Mouse (Mus musculus) CD8-positive naive resting alpha-beta T cell, adult 2 months (primary cell): ENCODE measurements around the gene Arl5c.
A peak's percentile ranks its signal among the peaks of the same experiment; 100 is the strongest.

Source experiments
- DNase-seq, 2 experiments: peaks; one replicate each; pipeline ENCODE4 v3.0.0; 2022; ENCODE audit warnings: low read depth in 2 of 2, low spot score in 2 of 2

The Arl5c gene

DNA sequence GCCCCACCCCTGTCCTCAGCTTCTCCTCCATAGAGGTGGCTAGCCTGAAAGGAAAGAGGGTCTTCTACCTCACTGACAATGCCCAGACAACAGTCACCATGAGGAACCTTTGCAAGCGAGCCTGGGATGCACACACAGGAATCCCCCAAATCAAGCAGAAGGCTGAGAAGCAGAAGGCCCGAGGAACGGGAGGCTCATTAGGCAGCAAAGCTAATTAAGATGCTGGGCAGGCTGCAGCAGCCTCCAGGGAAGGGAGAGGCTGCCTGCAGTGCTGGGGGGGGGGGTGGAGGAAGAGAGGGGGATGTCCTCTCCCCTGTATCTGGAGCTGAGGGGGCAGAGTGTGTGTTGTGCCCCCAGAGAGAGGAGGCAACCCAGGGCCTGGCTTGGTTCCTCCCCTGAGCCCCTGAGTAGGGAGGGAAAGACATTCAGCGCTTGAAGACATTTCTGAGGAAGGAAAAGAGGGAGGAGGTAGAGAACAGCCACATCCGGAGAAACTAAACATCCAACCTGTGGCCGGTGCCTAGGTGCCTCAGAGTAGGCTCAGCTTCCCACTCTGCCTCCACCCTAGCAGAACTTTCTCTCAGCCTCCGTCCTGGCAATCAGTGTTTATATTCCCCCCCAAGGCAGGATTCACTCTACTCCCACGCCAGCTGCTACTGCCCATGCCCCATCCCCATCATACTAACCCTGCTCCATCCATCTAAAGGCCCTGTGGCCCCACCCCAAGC lies 24.1 kb upstream of the Arl5c start:
- no peak for DNase-seq

DNA sequence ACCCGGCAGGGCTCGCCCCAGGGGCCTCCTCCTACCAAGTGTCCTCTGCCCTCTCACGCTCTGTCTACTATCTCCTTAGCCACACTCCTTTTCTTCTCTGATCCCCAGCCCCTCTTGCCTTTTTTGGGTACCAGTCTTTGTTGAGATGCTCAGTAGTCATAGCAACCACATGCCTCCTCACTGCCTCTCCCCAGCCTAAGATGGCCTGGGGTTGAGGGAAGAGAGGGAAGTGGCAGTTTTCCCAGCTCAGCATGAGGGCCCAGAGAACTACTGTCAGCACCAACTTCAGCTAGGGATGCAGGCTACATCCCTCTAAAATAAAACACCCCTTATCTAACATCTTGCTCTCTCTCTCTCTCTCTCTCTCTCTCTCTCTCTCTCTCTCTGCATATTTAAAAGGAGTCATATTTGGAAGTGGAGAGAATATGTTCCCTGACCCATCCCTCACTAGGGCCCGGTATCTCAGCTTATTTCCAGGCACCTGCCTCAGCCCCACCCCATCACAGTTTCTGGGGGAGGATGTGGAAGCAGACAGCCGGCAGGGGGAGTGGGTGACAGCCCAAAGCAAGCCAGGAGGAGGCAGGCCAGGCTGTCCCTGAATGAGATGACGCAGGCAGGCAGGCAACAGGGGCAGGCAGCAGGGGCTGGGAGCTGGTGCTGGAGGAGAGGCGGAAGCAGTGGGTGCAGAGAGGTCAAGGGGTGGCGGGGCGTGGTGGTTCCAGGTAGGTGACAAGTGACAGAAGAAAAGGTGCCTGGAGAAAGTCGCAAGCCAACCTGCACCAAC lies 23.1 kb upstream of the Arl5c start:
- peak; percentile 50 to 63 for DNase-seq

DNA sequence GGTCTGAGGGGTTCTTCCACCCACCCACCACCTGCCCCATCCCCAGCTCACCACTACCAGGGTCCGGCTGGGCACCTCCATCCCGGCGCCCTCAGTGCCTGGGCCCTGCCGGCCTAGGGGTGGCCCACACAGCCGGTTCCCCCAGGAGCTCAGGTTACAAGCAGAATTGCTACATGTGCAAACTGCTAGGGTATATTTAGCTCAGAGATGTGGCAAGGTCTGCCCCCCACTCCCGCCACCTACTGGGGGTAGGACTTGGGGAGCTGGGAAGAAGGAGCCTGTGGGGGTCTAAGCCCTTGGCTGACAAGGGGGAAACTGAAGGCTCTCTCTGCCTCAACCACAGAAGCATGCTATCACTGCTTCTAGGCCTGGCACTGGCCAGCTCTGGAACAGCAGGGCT lies 22.2 kb upstream of the Arl5c start:
- no peak for DNase-seq

DNA sequence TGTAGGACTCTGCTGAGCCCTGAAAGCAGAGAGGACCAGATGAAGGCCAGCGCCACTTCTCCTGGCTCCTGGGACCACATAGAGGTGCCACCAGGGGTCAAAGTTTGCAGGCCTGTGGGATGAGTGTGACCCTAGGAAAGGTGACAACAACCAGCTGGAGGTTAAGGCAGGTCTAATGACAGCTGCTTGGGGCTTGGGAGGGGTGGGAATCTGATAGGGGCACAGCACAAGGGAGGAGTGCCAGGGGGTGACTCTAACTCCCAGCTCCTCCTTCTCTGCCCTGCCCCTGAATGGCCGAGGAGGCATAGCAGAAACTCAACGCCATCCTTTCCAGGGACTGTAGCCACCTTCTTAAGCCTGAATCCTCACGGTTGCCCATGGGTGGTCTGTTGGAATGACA lies 20.8 kb upstream of the Arl5c start:
- no peak for DNase-seq

DNA sequence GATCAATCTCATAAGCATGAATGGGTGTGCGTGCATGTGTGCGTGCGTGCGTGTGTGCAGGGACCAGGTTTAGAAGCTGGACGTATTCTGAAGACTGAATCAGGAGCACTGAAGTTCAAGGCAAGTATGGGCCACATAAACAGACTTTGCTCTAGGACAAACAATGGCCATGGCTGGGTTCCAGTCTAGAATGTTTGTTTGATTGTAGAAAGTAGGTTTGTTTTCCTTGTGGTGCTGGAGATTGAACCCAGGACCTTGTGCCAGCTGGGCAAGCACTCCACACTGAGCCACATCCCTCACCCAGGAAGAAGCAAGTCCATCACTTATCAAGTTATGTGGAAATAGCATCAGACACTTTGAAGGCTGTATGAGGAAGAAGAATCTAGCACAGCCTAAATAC lies 20.2 kb upstream of the Arl5c start:
- DNase-seq: no peak

DNA sequence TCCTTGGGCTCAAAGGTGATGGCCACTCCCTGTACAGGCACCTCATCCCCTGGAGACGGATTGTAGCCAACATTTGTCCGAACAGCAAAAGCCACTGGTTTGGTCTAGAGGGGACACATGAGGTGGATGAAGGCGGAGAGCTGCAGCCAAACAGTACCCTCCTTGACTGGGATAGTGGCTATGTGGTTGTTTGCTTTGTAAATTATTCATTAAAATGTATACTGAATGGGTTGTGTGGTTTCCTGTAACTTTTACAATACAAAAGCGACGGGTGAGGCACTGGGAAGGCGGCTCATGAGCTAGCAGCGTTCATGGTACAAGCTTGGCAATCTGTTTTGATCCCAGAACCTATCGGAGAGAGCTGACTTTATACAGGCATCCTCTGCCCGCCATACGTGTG lies 16.9 kb upstream of the Arl5c start:
- no peak for DNase-seq

DNA sequence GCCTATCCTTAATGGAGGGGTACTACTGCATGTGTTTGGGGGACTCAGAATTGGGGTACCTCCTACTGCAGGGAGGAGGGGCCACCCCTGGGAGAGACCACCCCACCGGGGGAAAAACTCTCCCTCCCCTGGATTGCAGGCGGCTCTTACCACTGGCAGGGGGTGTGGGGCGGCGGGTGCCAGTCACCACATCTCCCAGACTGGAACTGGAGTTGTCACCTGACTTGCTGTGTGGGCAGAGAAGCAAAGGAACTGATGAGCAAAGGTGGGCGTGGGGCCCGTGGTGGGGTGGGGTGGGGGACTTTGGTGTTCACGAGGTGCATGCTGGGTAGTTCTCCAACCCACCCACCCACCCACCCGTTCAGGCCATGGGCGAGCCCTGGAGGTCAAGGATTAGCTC lies 15.7 kb upstream of the Arl5c start:
- no peak for DNase-seq

DNA sequence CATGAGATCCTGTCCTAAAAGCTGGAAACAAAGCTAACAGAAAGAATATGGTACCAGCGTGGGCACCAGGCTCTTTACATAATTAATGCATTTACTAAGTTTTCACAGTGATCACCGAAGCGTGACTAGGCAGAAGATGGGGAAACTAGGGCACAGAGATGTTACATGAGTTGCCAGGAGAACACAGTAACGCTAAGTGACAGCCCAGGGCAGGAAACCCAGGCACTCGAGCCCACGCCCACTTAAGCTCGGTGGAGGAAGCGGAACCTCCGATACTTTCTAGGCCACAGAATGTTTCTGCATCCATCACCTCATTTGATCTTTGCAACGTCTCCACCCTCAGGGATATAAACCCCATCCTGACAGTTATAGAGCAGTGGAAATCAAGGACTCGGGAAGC lies 12.1 kb upstream of the Arl5c start:
- no peak for DNase-seq

DNA sequence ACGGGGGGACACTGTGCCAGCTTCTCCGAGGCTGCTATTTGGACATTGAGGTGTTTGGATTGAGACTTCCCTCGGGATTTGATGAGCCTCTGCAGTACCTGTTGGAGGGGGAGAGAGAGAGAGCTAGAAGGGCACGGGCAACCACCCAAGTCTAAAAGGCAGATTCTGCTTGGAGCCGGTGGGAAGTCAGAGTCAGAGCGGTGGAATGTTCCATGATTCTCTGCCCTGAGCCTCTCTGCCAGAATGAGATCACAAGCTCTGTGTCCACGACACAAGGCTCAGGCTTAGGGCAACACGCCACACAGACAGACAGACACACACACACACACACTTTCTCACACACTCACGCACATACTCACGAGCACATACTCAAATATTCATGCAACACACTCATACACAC lies 9.7 kb upstream of the Arl5c start:
- no peak for DNase-seq

DNA sequence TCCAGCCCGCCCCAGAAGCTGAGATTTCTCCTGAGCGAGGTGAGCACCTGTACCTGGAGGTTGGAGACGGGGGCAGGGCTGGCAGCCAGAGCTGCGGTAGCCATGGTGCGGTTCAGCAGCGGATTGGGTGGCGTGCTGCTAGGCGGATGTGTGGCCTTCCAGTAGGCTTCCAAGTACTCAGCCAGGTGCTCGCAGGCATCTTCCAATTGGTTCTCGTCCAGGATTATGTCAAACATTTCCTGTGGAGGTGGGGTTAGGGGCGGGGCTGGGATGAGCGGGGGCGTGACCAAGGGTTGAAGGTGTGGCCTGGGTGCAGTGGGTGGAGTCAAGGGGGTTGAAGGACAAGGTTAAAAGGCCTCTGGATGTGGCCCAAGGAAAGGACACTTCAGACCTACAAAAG lies 9.1 kb upstream of the Arl5c start:
- no peak for DNase-seq

DNA sequence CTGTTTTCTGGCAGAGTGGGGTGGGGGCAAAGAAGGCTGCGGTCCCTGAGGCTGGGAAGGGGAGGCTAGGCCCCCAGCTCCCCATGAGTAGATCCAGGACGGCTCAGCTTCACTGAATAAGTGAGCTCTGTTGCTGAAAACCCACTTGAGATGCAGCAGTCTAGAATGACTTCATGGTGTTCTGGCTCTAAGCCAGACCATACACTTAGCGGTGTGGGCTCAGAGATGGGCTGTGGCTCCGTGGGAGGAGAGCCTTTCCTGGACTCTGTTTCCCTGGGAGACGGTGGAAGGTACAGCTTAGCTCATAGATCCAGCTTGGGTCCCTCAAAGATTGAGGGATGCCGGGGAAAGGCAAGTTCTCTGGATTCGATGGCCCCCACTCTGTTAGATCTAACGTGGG lies 8.2 kb upstream of the Arl5c start:
- no peak for DNase-seq

DNA sequence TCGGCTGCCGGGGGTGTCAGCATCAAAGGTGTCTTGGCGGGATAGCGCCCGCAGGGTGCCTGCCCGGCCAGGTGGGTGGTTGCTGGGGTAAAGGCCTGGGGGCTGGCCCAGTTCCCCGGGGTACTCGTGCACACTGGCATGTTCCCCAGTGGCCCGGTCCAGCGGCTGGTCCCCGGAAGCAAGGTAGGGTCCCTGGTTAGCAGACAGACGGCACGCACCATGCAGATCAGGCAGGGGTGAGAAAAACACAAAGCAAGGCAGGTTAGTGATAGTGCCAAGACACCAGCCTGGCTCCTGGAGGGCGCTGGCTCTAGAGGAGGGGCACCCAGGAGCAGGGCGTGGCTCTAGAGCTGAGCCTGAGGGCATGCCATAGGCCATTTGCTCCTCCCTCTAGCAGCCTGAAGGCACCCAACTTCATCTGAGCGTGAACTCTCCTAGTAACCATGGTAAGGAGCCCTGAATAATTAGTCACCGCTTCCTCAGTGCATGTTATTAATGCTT lies 7.2 kb upstream of the Arl5c start:
- DNase-seq: no peak

DNA sequence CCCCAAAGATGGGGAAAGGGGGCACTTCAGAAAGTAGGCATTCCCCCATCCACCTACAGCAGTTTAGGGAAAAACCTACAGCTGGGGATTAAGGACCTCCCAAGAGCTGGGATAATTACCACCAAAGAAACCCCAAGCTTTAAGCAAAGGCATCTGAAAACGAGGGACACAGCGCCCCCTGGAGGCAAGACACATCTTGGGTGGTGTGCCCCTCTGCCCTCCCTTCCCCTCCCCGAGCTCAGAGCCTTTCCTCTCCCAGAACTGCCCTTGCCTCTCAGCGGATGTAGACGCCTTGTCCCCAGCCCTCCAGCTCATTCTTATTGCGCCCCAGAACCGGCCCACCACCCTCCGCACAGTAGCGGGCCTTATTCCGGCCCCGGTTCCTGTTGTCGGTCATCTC lies 6.6 kb upstream of the Arl5c start:
- peak; percentile 87 to 93 for DNase-seq

DNA sequence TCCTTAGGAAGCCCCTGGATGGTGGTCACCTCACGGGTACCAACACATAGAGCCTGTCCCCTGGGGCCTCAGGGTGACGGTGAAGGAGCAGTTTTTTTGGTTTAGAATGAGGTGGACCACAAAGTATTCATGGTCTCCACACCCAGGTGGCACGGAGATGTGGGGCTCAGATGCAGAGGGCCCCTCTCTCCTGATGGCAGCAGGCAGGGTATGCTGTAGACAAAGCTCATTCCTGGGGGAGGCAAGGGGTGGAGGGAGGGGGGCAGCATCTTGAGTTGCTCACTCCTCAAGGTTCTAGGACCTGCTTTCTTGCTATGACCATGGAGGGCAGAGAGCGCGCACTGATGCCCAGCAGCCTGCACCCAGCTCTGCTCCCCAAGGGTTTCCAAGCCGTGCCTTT lies 6.0 kb upstream of the Arl5c start:
- no peak for DNase-seq

DNA sequence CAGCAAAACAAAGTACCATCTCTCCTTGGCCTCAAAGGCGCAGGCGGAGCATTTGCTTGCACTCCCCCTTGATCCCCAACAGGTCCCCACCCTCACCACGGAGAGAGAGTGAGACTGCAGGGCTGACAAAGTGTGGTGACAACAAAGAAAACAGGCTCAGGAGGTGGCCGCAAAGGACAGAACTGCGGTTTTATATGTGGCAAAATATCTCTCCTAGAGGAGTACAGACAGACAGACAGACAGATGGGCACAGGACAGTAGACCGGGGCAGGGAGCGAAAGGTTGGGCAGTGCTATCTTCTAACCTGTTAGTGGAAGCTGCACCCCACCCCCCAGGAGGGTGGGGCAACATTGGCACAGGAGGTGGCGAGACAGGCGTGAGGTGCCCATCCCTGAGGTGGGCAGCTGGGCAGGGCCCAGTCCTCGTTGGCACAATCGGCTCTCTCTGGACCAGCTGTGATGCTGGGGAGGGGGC lies 5.4 kb upstream of the Arl5c start:
- DNase-seq: peak; percentile 64 to 72

DNA sequence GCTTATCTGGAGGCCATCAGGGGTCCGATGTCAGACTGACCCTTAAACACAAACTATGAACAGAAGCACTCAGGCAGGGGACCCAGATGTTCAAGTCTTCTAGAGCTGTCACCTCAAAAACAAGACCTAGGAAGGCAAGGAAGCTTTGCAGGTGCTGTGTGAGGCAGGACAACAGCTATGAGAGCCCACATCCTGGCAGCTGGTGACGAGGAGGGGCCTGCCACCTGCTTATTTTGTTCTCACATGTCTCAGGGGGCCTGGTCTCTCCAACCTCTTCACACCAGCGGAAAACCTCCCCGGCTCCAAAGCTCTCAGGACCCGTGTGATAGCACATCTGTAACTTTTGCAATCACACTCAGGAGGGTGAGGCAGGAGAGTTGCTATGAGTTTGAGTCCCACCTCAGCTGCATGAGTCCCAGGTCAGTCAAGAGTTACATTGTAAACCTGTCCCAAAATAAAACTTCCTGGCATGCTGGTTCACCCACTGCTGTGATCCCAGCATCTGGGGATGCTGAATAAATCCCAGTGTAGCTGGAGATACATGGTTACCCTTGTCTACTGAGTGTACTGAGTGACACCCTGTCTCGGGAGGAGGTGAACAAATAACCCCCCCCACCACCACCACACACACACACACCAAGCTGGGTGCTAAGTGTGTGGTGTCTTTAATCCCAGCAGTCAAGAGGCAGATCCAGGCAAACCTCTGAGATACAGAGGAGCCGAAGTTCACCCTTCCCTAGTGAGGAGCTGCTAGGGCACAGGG lies 4.6 kb upstream of the Arl5c start:
- peak; percentile 79 to 85 for DNase-seq

DNA sequence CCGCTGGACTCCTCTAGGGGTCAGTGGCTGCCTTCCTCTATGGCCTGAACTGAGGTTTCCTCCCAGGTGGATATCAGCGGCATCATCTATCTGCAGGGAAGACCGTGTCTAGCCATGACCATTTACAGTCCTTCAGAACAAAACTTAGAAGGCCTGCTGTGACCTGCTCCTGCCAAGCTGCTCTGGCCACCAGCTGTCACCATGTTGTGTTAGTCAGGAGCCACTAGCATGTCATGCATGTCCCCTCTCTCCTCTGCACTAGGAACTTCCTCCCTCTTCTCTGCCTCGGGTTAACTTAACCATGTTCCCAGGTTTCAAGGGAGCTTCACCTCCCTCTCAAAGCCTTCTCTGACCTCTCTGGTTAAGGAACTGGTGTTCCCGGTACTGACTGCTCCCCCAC lies 3.8 kb upstream of the Arl5c start:
- no peak for DNase-seq

DNA sequence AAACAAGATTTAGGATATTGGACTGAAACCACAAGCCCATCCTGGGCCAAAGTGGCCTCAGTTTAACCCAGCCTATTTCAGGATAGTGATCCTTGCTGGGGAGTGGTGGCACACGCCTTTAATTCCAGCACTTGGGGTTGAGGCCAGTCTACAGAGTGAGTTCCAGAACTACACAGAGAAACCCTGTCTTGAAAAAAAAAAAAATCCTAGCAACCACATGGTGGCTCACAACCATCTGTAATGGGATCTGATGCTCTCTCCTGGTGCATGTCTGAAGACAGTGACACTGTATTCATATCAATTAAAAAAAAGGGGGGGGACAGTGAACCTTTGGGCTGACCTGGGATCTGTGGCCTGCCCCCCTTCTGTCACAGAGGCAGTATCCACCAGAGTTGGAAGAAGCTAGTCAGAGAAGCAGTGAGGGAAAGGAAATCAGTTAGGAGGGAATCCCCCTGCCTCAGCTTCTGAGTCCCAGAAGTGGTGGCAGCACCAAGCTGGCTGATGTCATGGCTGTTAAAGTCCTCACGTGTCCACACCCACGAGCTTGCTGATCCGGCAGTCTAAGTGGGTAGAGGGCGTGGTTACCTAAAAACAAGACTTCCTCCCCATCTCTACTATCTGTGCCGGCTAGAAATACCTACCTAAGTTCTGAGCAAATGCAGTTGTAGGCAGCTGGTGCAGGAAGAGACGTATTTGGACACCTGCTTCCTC lies 3.1 kb upstream of the Arl5c start:
- peak; percentile 71 to 74 for DNase-seq

DNA sequence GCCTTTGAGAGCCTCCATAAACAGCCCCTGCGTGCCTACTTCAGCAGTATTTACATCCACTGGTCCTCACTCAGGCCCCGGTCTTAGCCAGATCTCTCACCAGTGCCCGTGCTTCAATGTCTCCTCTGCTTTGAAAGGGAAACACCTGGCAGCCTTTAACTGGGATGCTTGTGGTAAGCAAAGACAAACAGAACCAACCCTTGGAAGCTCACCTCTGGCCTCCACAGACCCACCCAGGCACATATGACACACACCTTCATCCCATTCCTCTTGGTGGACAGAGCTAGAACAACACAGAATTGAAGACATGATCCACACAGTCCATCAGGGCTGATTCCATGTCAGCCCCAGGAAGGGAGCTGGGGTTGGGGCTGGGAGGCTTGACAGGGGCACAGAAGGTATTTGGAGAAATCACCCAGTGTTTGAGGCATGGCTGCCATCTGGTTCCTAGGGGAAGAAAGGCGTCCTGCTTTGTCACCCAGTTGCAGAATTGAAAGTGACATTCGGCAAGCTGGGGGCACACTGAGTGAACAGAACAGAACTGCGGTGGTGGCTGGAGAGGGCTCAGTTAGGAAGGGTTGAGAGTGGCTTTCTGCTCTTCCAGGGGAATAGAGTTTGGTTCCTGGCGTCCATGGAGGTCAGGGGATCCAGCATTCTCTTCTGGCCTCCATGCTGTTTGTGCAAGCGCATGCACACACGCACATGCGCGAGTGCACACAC lies 2.3 kb upstream of the Arl5c start:
- DNase-seq: no peak

DNA sequence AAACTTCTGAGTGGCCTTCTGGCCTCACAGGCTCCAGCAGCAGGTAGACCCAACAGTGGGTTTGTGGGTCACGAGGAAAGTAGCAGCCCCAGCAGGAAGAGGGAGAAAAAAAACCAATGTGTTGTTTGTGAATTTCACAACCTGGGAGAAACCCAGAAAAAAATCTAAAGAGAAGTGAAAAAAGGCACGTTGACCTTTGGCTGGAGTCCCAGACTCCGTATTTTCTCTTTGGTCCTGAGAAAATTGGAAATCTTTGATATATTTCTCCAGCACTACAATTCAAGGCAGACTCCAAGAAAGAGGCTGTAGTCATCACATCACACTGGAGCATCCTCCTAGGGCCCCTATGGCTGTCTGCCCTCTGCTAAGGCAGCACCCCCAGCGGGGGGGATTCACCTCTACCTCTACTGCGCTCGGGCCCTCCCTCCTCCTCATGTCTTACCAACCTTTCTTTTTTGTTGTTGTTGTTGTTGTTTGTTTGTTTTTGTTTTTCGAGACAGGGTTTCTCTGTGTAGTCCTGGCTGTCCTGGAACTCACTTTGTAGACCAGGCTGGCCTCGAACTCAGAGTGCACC lies 1.5 kb upstream of the Arl5c start:
- DNase-seq: no peak
